Mouse (Mus musculus): ENCODE data around the gene Cdon.
A peak's percentile ranks its signal among the peaks of the same experiment; 100 is the strongest.

The Cdon gene

DNA sequence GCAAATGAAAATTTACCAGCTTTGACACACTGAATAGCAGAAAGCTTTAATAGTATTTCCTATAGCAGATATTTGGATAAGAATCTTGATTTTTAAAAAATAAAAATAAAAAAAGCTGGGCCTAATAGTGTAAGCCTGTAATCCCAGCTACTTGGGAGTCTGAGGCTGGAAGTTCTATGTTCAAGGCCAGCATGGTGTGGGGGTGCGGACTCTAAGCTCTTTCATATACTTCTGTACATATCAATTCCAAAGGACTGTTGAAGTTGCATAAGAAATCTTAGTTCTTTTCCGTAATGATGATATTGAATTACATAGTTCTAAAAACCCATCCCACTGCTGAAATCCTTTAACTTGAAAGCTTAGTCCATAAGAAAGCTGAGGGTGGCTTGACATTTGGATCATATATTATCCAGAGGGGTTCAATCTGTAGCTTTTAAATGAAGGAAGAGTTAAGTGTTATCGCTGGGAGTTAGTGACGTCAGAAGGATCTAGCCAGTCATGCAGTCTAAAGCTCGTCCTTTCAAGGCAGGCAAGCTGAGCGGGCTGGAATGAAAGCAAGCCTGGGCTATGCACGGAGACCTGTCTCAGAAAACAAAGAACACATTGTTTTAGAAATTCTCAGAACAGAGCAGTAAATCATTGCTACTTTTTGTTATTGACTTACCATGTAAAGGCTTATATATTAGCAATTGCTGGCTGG lies 72.3 kb downstream of the Cdon start:
- DNase-seq (ENCODE audit: low read depth, low spot score), result peak; percentile 22

DNA sequence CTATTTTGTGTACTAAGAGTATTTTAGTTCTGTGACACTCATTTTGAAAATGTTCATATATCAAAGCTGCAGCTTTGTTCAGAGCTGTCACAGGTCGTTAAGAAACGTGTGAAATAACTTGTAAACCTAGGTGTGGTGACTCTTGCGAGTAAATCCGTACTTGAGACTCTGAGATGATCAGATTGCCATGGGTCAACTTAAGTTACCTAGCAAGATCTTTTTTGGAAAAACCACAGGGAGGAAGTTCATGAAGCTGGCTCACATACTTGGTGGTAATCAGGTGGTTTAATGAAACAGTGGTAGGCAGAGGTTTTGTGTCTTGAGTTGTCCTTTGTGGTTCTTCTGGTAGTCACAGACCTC lies 72.8 kb downstream of the Cdon start:
- DNase-seq (ENCODE audit: low read depth, low spot score), result no peak

DNA sequence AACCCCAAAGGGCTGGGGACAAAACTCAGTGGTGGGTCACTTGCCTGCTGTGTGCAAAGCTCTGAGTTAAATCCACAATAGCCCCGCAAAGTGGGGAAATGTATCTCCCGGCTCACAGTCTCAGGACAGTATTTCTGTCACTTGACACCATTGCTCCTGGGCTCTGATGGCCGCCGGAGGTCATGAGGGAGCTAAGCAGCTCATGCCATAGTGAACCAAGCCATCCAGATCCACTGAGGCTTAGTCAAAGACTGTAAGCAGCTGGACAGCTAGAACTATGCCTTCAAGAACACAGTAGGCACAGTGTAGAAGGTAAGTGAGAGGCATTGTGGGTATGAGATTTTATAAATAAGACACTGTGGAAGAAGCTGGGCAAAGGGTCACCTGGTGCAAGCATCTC lies 74.0 kb downstream of the Cdon start:
- no peak for DNase-seq (ENCODE audit: low read depth, low spot score)

DNA sequence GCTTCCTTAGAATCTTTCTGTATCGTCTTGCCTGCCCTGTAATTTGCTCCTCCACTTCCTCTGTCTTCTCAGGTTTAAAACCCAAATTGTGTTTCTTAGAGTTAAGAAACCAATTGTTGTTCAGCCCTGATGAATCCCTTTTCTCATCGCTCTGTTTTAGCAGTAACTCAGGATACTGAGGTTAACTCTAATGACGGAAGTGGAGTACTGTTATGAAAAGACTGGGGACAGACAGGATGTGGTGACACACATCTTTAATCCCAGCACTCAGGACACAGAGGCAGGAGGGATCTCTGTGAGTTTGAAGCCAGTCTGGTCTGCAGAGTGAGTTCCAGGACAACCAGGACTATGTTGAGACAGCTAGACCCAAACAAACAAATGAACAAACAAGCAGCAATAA lies 74.5 kb downstream of the Cdon start:
- DNase-seq (ENCODE audit: low read depth, low spot score), result no peak

DNA sequence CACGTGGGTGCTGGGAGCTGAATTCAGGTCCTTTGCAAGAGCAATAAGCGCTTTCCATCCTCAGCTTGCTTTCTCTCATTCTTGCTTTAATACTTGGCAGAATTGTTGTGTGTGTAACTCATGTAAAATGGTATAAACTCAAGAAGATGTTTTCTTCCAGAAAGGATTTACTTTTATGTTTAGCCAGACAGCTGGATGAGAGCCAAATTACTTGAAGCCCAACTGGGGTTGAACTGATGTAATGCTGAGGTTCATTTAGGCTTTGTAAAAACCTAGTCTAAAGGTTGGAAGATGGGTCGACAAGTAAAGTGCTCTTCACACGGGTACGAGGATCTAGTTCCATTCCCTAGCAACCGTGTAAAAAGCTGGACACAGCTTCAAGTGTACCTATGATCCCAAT lies 79.0 kb downstream of the Cdon start:
- no peak for DNase-seq (ENCODE audit: low read depth, low spot score)

DNA sequence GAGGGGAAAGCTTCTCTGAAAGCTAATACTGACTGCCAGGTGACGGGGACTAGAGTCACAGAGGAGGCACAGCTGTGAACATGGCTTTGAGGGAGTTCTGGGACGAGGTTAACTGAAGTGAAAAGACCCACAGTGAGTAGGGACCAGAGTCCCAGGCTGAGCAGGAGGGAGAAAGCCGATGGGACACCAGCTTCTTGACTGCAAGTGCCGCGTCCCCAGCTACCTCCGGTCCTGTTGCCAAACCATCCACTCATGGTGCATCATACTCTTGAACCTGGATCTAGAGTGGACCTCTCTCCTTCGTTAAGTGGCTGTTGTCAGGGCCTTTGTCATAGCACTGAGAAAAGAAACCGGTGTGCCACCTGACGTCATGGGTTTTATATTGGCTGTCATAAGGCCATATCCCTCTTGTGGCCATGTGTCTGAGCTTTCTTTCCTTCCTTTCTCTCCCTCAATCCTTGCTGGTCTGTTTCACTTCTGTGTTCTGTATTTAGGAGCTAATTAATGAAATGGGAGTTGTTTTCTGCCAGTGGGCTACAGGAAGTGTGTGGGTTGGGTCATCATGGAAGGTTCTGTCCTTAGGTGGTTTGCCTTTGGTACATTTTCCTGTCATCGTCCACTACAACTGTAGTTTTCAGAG lies 81.6 kb downstream of the Cdon start:
- DNase-seq (ENCODE audit: low read depth, low spot score), result no peak

DNA sequence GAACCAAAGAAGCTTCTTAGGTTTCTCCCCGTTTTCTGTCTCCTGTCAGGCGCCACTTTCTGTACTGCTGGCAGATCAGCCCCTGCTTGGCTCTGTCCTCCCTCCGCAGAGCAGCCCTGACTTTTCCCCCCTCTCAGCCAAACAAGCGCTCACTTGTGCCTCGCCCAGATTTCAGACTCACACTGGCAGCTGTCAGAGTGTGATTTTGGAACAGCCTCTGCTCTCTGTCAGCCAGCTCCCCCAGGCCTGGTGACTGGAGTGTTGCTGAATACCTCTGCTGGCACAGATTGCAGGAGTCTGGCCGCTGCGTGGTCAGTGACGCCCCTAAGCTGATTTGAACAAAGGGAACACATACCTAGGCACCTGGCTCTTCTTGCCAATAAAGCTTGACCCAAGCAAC lies 87.3 kb downstream of the Cdon start:
- no peak for DNase-seq (ENCODE audit: low read depth, low spot score)

DNA sequence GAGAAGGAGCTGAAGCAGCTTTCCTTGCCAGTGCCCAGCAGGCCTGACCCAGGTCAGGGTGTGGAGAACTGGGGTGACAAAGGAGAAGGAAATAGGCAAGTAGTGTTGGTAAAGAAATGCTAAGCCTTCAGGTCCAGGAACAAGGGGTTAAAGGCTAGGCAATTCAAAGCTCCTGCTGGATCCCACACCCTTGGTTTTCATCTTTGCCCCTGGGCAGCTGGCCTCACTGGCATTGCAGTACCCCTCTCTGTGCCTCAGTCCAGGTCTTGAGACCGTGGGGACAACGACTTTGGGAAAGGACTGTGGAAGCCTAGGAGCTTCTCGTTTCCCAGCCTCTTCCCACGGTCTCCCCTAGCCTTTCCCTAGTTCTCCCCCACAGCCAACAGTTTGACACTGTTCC lies 93.0 kb downstream of the Cdon start:
- DNase-seq (ENCODE audit: low read depth, low spot score), result no peak

DNA sequence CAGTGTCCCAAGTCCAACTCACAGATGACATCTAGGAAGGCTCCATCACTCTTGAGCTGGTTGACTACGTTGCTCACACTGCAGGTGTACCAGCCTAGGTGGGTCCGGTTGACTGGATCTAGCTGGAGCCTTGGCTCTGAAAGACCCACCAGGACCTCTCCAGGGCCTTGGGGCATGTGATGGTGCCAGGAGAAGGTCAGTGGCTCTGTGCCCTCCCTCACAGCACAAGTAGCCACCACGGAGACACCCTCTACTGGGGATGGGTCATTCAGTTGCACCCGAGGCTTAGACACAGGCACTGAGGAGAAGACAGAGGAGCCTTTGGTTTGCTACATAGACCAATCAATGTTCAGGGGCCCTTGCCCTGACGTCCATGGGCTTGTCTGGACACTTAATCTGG lies 95.3 kb downstream of the Cdon start:
- no peak for DNase-seq (ENCODE audit: low read depth, low spot score)

DNA sequence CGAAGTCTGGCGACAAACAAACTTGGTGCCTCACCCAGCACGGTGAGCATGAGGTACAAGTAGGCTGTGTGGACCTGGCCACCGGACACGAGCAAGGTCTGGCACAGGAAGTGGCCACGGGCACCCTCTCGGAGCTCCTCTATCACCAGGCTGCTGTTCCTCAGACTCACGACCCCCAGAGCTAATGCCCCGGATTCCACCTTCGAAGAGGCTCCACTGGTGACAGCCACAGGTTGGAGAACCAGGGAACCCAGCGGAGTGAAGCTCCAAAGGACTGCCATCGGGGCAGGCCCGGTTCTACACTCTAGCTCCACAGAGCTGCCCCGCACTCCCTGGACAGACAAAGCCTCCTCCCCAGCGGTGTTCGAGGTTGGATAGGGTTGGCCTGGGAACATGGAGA lies 95.8 kb downstream of the Cdon start:
- no peak for DNase-seq (ENCODE audit: low read depth, low spot score)

DNA sequence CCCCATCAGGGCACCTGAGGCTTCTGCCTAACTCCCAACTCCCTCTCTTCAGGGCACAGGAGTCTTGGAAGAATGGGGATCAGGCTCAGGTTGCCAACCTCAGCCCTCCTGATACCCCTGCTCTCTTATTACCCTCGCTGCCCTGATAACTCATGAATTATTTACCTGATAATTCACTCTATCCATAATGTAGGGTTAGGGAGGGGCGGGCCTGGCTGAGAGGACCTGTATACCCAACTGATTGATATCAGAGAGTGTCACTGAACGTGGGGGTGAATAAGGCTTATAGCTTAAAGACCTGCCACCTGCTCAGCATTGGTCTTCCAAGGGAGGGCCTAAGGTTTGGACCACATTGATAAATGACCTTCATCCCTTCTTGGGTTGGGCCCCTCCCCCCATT lies 97.2 kb downstream of the Cdon start, which contains the start of gene Gm1113:
TSS of gene Gm1113 (minus strand) at position 101 of the 400 bp plus-strand sequence.
- no peak for DNase-seq (ENCODE audit: low read depth, low spot score)

DNA sequence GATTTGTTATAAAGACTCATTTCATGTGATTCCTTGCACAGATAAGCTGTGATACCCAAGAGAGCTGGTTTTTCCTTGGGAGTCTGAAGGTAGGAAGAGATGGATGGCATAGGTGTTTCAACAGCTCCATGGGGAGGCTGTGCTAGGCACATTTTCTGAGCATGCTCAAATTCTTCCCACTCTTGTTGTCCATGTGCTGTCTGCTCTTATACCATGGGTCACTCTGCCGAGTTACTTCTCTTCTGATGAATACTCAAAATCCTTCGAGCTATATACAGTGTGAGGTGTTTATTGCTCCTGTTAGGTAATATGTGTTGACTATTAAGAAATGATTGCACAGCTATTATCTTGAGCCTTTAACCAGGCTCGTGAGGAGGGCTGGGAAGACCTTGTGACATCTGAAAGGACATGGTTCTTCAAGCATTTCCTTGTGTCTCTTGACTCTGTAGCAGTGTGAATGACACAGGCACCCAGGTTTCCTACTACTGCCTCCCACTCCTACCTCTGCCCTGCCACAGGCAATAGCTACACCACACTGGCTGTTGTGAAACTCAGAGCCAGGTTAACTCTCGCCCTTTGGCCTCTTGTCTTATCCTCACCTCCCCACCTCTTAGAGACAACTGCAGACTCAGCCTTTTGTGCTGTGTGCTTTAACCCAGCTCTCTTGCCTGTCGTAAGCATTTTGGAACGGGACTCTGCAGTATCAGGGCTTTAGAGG lies 99.9 kb downstream of the Cdon start:
- DNase-seq (ENCODE audit: low read depth, low spot score), result no peak

DNA sequence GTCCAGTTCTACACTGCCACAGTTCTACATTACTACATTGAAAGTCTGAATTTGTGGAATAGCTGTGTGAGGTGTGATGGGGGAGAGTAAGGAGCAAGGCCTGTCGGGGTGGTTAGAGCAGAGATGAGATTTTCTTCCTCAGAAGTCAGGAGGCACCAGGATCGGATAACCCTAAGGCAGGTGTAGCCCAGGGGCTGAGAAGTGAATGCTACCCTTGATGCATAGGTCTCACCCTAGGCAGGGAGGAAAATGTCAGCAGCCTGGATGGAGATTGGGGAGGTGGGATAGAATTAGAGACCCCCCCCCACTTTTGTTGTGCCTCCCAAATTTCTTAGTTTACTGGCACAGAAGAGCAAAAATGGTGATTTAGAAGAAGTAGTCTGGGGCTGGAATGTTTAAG lies 101.3 kb downstream of the Cdon start:
- no peak for DNase-seq (ENCODE audit: low read depth, low spot score)

DNA sequence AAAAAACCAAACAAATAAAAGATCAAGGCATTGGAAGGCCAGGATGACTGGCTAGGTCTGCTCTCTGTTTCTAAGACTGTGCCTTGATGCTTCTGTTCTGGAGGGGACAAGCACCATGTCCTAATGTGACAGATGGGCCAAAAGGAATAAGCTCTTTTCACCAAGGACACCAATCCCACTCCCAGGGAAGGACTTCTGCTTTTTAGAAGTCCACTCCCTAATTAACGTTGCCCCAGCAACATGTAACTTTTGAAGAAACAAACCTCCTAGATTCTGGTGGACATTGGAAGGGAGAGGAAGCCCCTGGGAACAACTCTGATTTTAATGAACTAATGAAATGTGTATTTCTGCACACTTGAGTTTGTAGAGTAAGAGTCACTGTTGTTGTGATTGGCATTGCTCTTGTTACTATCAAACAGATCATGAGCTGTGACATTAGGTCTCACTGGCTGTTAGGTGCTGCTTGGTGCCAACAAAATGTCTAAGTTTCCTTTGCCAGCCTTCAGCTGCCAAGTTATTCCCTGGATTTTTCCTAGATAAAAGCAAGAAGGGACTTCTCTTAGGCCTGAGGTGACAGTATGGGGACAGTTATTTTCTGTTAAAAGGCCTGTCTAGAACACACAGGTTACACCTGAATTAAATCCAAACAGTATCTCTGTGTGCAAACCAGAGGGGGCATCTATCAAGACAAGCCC lies 102.0 kb downstream of the Cdon start:
- no peak for DNase-seq (ENCODE audit: low read depth, low spot score)

DNA sequence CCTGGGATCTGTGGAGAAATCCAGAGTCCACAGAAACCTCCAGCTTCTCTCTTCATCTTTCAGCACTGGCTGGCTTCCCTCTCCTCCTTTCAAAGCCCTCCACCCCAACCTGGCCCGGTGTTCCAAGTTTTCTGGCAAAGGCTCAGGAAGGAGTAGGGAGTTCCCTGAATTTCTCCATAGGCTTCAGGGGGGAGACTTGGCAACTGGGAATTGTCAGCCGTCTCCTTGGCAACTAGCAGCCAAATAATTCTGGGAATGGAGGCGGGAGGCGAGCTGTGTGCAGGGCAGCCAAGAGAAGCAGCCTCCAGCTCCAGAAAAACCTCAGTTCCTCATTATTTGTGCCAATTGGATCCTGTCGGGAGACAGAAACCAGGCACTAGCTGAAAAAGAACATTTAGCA lies 102.6 kb downstream of the Cdon start:
- no peak for DNase-seq (ENCODE audit: low read depth, low spot score)

DNA sequence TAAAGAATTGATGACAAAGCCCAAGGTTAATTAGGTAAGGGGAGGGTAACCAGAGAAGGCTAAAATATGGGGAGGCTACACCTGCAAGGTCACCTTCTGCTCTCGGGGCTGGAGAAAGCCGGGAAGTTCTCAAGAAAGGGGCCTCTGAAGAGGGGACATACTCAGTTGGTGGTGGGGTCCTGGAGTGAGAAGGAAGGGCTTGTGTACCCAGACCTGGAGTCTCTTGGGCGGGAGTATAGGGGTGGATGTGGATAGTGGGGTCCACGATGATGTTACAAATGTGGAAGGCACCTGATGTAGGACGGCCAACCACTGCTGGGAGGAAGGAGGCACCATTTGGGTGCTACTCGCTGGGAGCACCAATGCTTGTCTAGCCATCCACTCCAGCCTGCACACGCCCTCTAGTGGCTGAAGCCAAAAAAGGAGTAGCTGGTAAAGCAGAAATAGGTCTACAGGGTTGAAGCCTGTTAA lies 103.0 kb downstream of the Cdon start:
- DNase-seq (ENCODE audit: low read depth, low spot score), result peak; percentile 35

DNA sequence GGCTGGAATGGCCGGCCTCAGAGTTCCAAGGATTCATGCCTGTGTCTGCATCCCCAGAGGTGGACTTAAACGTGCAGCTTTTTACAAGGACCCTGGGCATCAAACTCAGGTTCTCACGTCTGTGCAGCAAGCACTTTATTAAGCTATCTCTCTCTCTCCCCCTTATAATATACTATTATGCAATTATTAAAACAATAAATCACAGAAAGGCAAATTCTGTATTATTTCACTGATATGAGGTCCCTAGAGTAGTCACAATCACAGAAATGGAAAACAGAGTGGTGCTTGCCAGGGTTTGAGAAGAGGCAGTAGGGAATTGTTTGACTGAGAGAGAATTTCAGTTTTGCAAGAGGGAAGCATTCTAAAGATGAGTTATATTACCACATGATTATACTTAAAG lies 108.2 kb downstream of the Cdon start:
- no peak for DNase-seq (ENCODE audit: low read depth, low spot score)

DNA sequence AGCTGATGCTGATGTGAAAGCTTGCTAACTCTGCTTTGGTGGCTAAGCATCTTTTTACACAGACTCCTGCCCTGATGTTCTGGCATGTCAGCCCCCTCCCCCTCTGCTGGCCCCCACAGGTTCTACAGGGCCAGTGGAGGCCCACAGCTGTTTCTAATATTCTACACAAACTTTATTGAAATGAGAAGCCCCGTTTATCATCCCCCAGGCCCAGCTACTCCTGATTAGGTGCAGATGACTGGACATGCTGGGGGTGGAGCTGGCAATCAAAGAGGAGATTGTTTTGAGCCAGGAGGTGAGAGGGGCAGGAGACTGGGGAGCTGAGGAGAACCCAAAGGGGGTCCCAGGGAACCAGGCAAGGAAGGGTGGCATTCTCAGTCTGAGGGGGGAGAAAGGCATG lies 108.9 kb downstream of the Cdon start:
- DNase-seq (ENCODE audit: low read depth, low spot score), result peak; percentile 51

DNA sequence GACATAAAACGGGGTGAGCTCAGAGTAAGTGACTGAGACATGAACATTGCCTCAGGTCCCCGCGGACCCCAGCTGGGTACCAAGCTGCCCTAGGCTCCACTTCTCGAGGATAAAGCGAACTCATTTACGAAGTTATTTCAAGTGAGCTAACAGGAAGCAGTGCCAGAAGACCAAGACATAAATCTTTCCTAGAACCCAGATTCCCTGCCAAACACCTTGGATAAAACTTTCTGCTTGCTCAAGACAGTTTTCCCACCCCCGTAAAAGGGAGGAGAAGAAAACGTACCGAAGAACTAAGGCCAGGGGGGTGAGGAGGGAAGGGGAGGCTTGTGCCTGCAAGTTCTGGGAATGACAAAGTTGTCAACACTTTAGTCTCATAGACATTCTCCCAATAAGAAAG lies 112.3 kb downstream of the Cdon start:
- no peak for DNase-seq (ENCODE audit: low read depth, low spot score)

DNA sequence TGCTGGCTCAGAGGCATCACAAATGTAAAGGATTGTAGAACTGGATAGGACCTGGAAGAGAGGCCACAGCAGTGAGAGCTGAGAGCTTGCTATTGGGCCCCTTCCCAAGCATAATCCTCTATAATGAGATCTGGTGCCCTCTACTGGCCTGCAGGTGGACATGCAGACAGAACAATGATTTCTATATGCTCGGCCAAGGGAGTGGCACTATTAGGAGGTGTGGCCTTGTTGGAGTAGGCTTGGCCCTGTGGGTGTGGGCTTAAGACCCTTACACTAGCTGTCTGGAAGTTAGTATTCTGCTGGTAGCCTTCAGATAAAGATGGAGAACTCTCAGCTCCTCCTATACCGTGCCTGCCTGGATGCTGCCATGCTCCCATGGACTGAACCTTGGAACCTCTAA lies 114.2 kb downstream of the Cdon start:
- DNase-seq (ENCODE audit: low read depth, low spot score), result no peak

DNA sequence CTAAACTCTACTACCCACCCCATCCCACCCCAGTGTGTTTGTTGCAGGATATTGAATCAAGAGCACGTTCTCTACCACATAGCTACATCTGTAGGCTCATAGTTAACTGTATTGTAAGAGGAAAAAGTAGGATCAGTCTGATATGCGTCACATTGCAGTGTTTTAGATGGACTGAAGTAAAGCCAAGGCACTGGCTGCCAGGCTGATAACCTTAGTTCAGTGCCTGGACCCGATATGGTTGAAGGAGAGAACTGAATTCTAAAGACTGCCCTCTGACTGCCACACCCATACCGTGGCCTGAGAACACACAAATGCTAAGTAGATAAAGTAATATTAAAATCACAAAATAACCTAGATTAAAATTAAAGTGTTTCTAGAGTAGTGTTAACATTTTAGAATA lies 114.9 kb downstream of the Cdon start:
- DNase-seq (ENCODE audit: low read depth, low spot score), result no peak

DNA sequence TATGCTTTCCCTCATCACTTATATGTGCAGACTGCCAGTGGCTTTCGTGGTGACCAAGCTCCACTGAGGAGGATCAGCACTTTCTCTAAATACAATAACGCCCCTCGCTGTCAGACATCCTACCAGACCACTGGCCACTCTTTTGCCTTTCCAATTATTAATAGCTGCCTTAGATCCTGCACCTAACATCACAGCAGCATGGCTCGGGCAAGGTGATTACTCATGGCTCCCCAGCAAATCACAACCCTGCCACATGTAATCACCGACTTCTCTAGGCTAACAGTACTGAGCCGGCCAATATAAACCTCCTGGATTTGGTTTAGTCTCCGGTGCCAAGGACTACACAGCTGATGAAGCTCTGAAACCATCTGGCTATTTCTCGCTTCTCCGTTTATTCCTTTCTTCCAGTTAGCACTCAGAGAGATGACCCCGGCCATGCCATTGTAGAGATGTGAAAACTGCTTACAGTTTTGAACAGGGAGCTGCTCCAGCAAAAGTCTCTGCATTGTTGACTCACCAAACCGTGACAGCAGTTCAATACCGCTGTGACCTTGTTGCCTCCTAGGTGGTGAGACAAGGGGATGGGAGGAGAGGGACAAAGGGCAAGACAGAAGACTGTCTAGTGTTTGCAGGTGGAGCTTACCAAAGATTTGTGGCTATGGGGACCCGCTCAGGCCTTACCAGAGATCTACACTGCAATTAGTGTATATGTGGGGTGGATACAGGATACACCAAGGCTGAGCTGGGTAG lies 118.2 kb downstream of the Cdon start:
- no peak for DNase-seq (ENCODE audit: low read depth, low spot score)

Measured in embryo, embryonic 11.5 days (tissue).